Mouse (Mus musculus): ENCODE results near the gene Ankrd27. TPM values are rescaled to one million over a fixed set of nuclear protein-coding genes. Genes with fewer than 3 reads are reported as not detected.
"Not testable (repeated sequence)": the region's sequence is repeated elsewhere in the genome, so short reads cannot be mapped to it uniquely, and the experiment has no call there.

The Ankrd27 gene
- 10 to 100 TPM; 36.2 to 37.8 TPM for total RNA-seq (2021)
- long read RNA-seq, full-length matches to known transcripts: 42 of 58 reads
- long read RNA-seq, partial matches to known transcripts: 1 of 58 reads
- long read RNA-seq, other reads (novel, unspliced or antisense): 15 of 58 reads

GRCm38 (mm10) chr7:35586055-35586905 is at the start of gene Ankrd27:
TSS of gene Ankrd27 (plus strand) at chr7:35586244.
- peak; percentile 93 to 98 for DNase-seq (ENCODE audit: low spot score in 2 of 2)

- no peak for DNase-seq (ENCODE audit: low spot score in 2 of 2)
Measured at GRCm38 (mm10) chr7:35537562-35537961, 48.5 kb upstream of the Ankrd27 start, which contains the start of gene Tdrd12. TSS of gene Tdrd12 (minus strand) at chr7:35537745.

GRCm38 (mm10) chr7:35545881-35546280 is 40.2 kb upstream of the Ankrd27 start:
- DNase-seq (ENCODE audit: low spot score in 2 of 2): peak; percentile 12 to 78

- peak in 1 of 2 experiments; percentile 57 for DNase-seq (ENCODE audit: low spot score in 2 of 2)
Measured at GRCm38 (mm10) chr7:35553751-35554604, 32.1 kb upstream of the Ankrd27 start.

- peak; percentile 12 to 61 for DNase-seq (ENCODE audit: low spot score in 2 of 2)
Measured at GRCm38 (mm10) chr7:35554605-35555175, 31.4 kb upstream of the Ankrd27 start.

GRCm38 (mm10) chr7:35555224-35556204 is 30.5 kb upstream of the Ankrd27 start:
- DNase-seq (ENCODE audit: low spot score in 2 of 2): peak; percentile 85 to 91

- DNase-seq (ENCODE audit: low spot score in 2 of 2): no peak
Measured at GRCm38 (mm10) chr7:35556205-35556603, 29.8 kb upstream of the Ankrd27 start, which contains the start of gene Nudt19. TSS of gene Nudt19 (minus strand) at chr7:35556304.

- no peak for DNase-seq (ENCODE audit: low spot score in 2 of 2)
Measured at GRCm38 (mm10) chr7:35556905-35557304, 29.1 kb upstream of the Ankrd27 start.

GRCm38 (mm10) chr7:35557577-35557976 is 28.5 kb upstream of the Ankrd27 start:
- DNase-seq (ENCODE audit: low spot score in 2 of 2): no peak

GRCm38 (mm10) chr7:35558681-35559080 is 27.4 kb upstream of the Ankrd27 start:
- no peak for DNase-seq (ENCODE audit: low spot score in 2 of 2)

- DNase-seq (ENCODE audit: low spot score in 2 of 2): no peak
Measured at GRCm38 (mm10) chr7:35559838-35560237, 26.2 kb upstream of the Ankrd27 start.

- no peak for DNase-seq (ENCODE audit: low spot score in 2 of 2)
Measured at GRCm38 (mm10) chr7:35563071-35563470, 23.0 kb upstream of the Ankrd27 start.

GRCm38 (mm10) chr7:35564067-35564865 is 21.8 kb upstream of the Ankrd27 start:
- DNase-seq (ENCODE audit: low spot score in 2 of 2): no peak

- DNase-seq (ENCODE audit: low spot score in 2 of 2): not testable (repeated sequence)
Measured at GRCm38 (mm10) chr7:35564872-35565271, 21.2 kb upstream of the Ankrd27 start.

GRCm38 (mm10) chr7:35565965-35566364 is 20.1 kb upstream of the Ankrd27 start:
- DNase-seq (ENCODE audit: low spot score in 2 of 2): not testable (repeated sequence)

- DNase-seq (ENCODE audit: low spot score in 2 of 2): not testable (repeated sequence)
Measured at GRCm38 (mm10) chr7:35569724-35570123, 16.3 kb upstream of the Ankrd27 start.

GRCm38 (mm10) chr7:35570883-35571282 is 15.2 kb upstream of the Ankrd27 start:
- not testable (repeated sequence) for DNase-seq (ENCODE audit: low spot score in 2 of 2)

GRCm38 (mm10) chr7:35579849-35580248 is 6.2 kb upstream of the Ankrd27 start:
- DNase-seq (ENCODE audit: low spot score in 2 of 2): no peak

GRCm38 (mm10) chr7:35582719-35583118 is 3.3 kb upstream of the Ankrd27 start:
- no peak for DNase-seq (ENCODE audit: low spot score in 2 of 2)

Data from layer of hippocampus, adult 18-20 months (tissue).